ENCODE assay signal across 8 mouse cellular contexts in genomic region chr9:108478638-108479156, GRCm38 (mm10). TPM values are rescaled to one million over a fixed set of nuclear protein-coding genes. Genes with fewer than 3 reads are reported as not detected.
DNase-seq lines count a peak whose midpoint lies in the region; ATAC-seq and TF ChIP-seq lines count a peak whose summit lies in the region.

No protein-coding gene starts in this region.

- peak overlapping the region; percentile 42 for H3K4me3 ChIP-seq in layer of hippocampus, adult 2 months
- H3K4me3 ChIP-seq in brown adipose tissue, adult 24 weeks (ENCODE audit: insufficient read depth, low read depth, low read length), result peak overlapping the region; percentile 98
- H3K4me3 ChIP-seq in liver, embryonic 15.5 days (replicated peaks), result peak overlapping the region; percentile 54
- H3K4me3 ChIP-seq in neural tube, embryonic 15.5 days (replicated peaks), result peak overlapping the region; percentile 32

- TF ChIP-seq CTCF in layer of hippocampus, adult 2 months (conservative IDR thresholded peaks at IDR 0.05), result no peak

- peak overlapping the region; percentile 83 for H3K27ac ChIP-seq in layer of hippocampus, adult 2 months
- H3K27ac ChIP-seq in brown adipose tissue, adult 24 weeks (replicated peaks; ENCODE audit: low read depth, low read length), result peak overlapping the region; percentile 90
- H3K27ac ChIP-seq in liver, embryonic 15.5 days (replicated peaks), result peak overlapping the region; percentile 51
- peak overlapping the region; percentile 30 for H3K27ac ChIP-seq in neural tube, embryonic 15.5 days (replicated peaks)

- under 1% methylated on average over 20 of the region's 20 CpGs for WGBS in liver, embryonic 15.5 days (ENCODE audit: insufficient replicate concordance)
- 1% methylated on average over 20 of the region's 20 CpGs for WGBS in neural tube, embryonic 15.5 days

- peaks cover 14% of the 10 kb centered on the region for H3K4me1 ChIP-seq in brown adipose tissue, adult 24 weeks (ENCODE audit: control insufficient read depth, insufficient read depth, insufficient read length, low read length)
- peaks cover 20% of the 10 kb centered on the region for H3K4me1 ChIP-seq in liver, embryonic 15.5 days (replicated peaks)
- H3K4me1 ChIP-seq in neural tube, embryonic 15.5 days, result peaks cover 19% of the 10 kb centered on the region

- ATAC-seq in liver, embryonic 15.5 days (ENCODE audit: insufficient read depth), result 0 out of 2 replicates have a peak, but pooled peaks have one; percentile 32
- ATAC-seq in neural tube, embryonic 15.5 days (ENCODE audit: low FRiP score), result peak; percentile 53; the same call in 1 of the 2 replicates

- no peak for DNase-seq in layer of hippocampus, adult 2 months (ENCODE audit: low spot score in 2 of 2)
- no peak for DNase-seq in layer of hippocampus, adult 9-11 months
- peak; percentile 86 to 89 for DNase-seq in gastrocnemius, postnatal 36 days
- peak; percentile 28 for DNase-seq in induced T-regulatory cell, adult 2 months (ENCODE audit: low read depth)
- no peak for DNase-seq in T-cell, adult 2 months (ENCODE audit: low spot score)

- H3K4me2 ChIP-seq in liver, embryonic 15.5 days, result peak overlapping the region; percentile 60
- peak overlapping the region; percentile 51 for H3K4me2 ChIP-seq in neural tube, embryonic 15.5 days

- H3K9me3 ChIP-seq in liver, embryonic 15.5 days (replicated peaks), result no peaks in the 10 kb centered on the region
- H3K9me3 ChIP-seq in neural tube, embryonic 15.5 days (replicated peaks), result no peaks in the 10 kb centered on the region

- intact Hi-C loops in gastrocnemius, postnatal 36 days (cut with DNase I), result no loop called here

- H3K36me3 ChIP-seq in liver, embryonic 15.5 days (replicated peaks), result no peaks in the 10 kb centered on the region
- H3K36me3 ChIP-seq in neural tube, embryonic 15.5 days, result no peaks in the 10 kb centered on the region

- H3K27me3 ChIP-seq in liver, embryonic 15.5 days, result peaks cover 24% of the 10 kb centered on the region
- H3K27me3 ChIP-seq in neural tube, embryonic 15.5 days (replicated peaks), result no peaks in the 10 kb centered on the region

- peak overlapping the region; percentile 27; the same call in 1 of the 2 replicates for H3K9ac ChIP-seq in liver, embryonic 15.5 days
- H3K9ac ChIP-seq in neural tube, embryonic 15.5 days (replicated peaks), result peak overlapping the region; percentile 17; the same call in 1 of the 2 replicates

RNA-seq across cellular contexts. Expression of gene Lamb2, which starts 0.8 kb away (rescaled TPM):
- total RNA-seq in layer of hippocampus, adult 2 months (2021), result 10 to 100 TPM; 29.3 to 30.7 TPM
- 19.1 and 38.4 TPM in 2 replicates for polyA plus RNA-seq in brown adipose tissue, adult 24 weeks (2012; ENCODE audit: insufficient read depth, insufficient read length, missing spikeins)
- total RNA-seq in gastrocnemius, postnatal 36 days (2021), result 100 to 1,000 TPM; 118 to 129 TPM
- polyA plus RNA-seq in liver, embryonic 15.5 days (2015; fragmentation: Nextera tagmentation; extraction: Ambion mirVana), result 8.5 and 9.0 TPM in 2 replicates
- polyA plus RNA-seq in neural tube, embryonic 15.5 days (2015; fragmentation: Nextera tagmentation; extraction: Ambion mirVana), result 17.5 and 18.8 TPM in 2 replicates

RNA-seq across cellular contexts. Expression of gene Usp19, which starts 11.7 kb away (rescaled TPM):
- 100 to 1,000 TPM; 154 TPM for total RNA-seq in layer of hippocampus, adult 2 months (2021)
- polyA plus RNA-seq in brown adipose tissue, adult 24 weeks (2012; ENCODE audit: insufficient read depth, insufficient read length, missing spikeins), result 35.9 and 48.5 TPM in 2 replicates
- total RNA-seq in gastrocnemius, postnatal 36 days (2021), result 100 to 1,000 TPM; 105 to 120 TPM
- 26.1 and 31.1 TPM in 2 replicates for polyA plus RNA-seq in liver, embryonic 15.5 days (2015; fragmentation: Nextera tagmentation; extraction: Ambion mirVana)
- polyA plus RNA-seq in neural tube, embryonic 15.5 days (2015; fragmentation: Nextera tagmentation; extraction: Ambion mirVana), result 66.1 and 68.0 TPM in 2 replicates

RNA-seq across cellular contexts. Expression of gene Klhdc8b, which starts 17.3 kb away (rescaled TPM):
- total RNA-seq in layer of hippocampus, adult 2 months (2021), result 10 to 100 TPM; 16.7 to 19.6 TPM
- polyA plus RNA-seq in brown adipose tissue, adult 24 weeks (2012; ENCODE audit: insufficient read depth, insufficient read length, missing spikeins), result 4.4 and 6.9 TPM in 2 replicates
- 1 to 10 TPM; 1.7 to 3.1 TPM for total RNA-seq in gastrocnemius, postnatal 36 days (2021)
- 12.5 and 15.9 TPM in 2 replicates for polyA plus RNA-seq in liver, embryonic 15.5 days (2015; fragmentation: Nextera tagmentation; extraction: Ambion mirVana)
- polyA plus RNA-seq in neural tube, embryonic 15.5 days (2015; fragmentation: Nextera tagmentation; extraction: Ambion mirVana), result 58.4 and 59.8 TPM in 2 replicates

RNA-seq across cellular contexts. Expression of gene Ccdc71, which starts 18.4 kb away (rescaled TPM):
- total RNA-seq in layer of hippocampus, adult 2 months (2021), result 10 to 100 TPM; 36.7 to 40.6 TPM
- polyA plus RNA-seq in brown adipose tissue, adult 24 weeks (2012; ENCODE audit: insufficient read depth, insufficient read length, missing spikeins), result 8.2 and 11.6 TPM in 2 replicates
- 10 to 100 TPM; 13.3 to 20.0 TPM for total RNA-seq in gastrocnemius, postnatal 36 days (2021)
- 18.7 and 19.4 TPM in 2 replicates for polyA plus RNA-seq in liver, embryonic 15.5 days (2015; fragmentation: Nextera tagmentation; extraction: Ambion mirVana)
- 53.7 and 64.4 TPM in 2 replicates for polyA plus RNA-seq in neural tube, embryonic 15.5 days (2015; fragmentation: Nextera tagmentation; extraction: Ambion mirVana)

RNA-seq across cellular contexts. Expression of gene Qars, which starts 28.8 kb away (rescaled TPM):
- total RNA-seq in layer of hippocampus, adult 2 months (2021), result 10 to 100 TPM; 74.9 to 79.8 TPM
- polyA plus RNA-seq in brown adipose tissue, adult 24 weeks (2012; ENCODE audit: insufficient read depth, insufficient read length, missing spikeins), result 85.0 and 107 TPM in 2 replicates
- 10 to 100 TPM; 69.7 to 81.7 TPM for total RNA-seq in gastrocnemius, postnatal 36 days (2021)
- polyA plus RNA-seq in liver, embryonic 15.5 days (2015; fragmentation: Nextera tagmentation; extraction: Ambion mirVana), result 52.6 and 61.9 TPM in 2 replicates
- 58.1 and 78.1 TPM in 2 replicates for polyA plus RNA-seq in neural tube, embryonic 15.5 days (2015; fragmentation: Nextera tagmentation; extraction: Ambion mirVana)

Comparison
In these comparisons a context has a peak if more than half of its experiments do, and no peak if none do; other contexts are left out.
1. DNase-seq: peak in gastrocnemius, postnatal 36 days (2 of 2) and induced T-regulatory cell, adult 2 months (single experiment); none in layer of hippocampus, adult 2 months (0 of 2), layer of hippocampus, adult 9-11 months (single experiment) and T-cell, adult 2 months (single experiment).
2. H3K27ac ChIP-seq: peak in every context shown above with its lines; median percentile 90 in brown adipose tissue, adult 24 weeks; 83 in layer of hippocampus, adult 2 months; 51 in liver, embryonic 15.5 days; 30 in neural tube, embryonic 15.5 days.
3. H3K4me3 ChIP-seq: peak in every context shown above with its lines; median percentile 98 in brown adipose tissue, adult 24 weeks; 54 in liver, embryonic 15.5 days; 42 in layer of hippocampus, adult 2 months; 32 in neural tube, embryonic 15.5 days.